Mouse (Mus musculus) limb, embryonic 14.5 days (tissue): ENCODE results near the gene Olfr297. TPM values are rescaled to one million over a fixed set of nuclear protein-coding genes. Genes with fewer than 3 reads are reported as not detected.

Source experiments
- ATAC-seq: fragments of 200-750 bp; cut with Nextera tagmentation; 2 replicates; pipeline ENCODE4 v1.8.0; 2017; ENCODE audit warnings: low read depth, moderate number of reproducible peaks, moderate TSS enrichment; ENCODE audit not compliant: low FRiP score
- DNase-seq: peaks from one replicate; pipeline ENCODE4 v3.0.0-alpha.2; 2015; ENCODE audit warnings: low spot score
- H3K27ac ChIP-seq: fragments of 300-500 bp; sonication (generic); replicated peaks from 2 replicates; pipeline ENCODE4 v1.5.1; 2014; ENCODE audit warnings: low read depth, mild to moderate bottlenecking, low read length, moderate library complexity, mixed read lengths
- H3K27me3 ChIP-seq: fragments of 300-500 bp; sonication (generic); 2 replicates; pipeline ENCODE4 v1.6.1; 2014; ENCODE audit warnings: low read length, mixed read lengths; ENCODE audit not compliant: control insufficient read depth, insufficient read depth
- H3K36me3 ChIP-seq: fragments of 300-500 bp; sonication (generic); 2 replicates; pipeline ENCODE4 v1.6.1; 2014; ENCODE audit warnings: mild to moderate bottlenecking, low read length, moderate library complexity, mixed read lengths; ENCODE audit not compliant: control insufficient read depth, insufficient read depth
- H3K4me1 ChIP-seq: fragments of 300-500 bp; sonication (generic); 2 replicates; pipeline ENCODE4 v1.6.1; 2014; ENCODE audit warnings: antibody characterized with exemption, low read length, mixed read lengths; ENCODE audit not compliant: control insufficient read depth, insufficient read depth
- H3K4me2 ChIP-seq: fragments of 300-500 bp; sonication (generic); replicated peaks from 2 replicates; pipeline ENCODE4 v1.6.1; 2014; ENCODE audit warnings: low read depth, mild to moderate bottlenecking, low read length, moderate library complexity; ENCODE audit not compliant: severe bottlenecking
- H3K4me3 ChIP-seq: fragments of 300-500 bp; sonication (generic); replicated peaks from 2 replicates; pipeline ENCODE4 v1.5.1; 2014; ENCODE audit warnings: low read length
- H3K9ac ChIP-seq: fragments of 300-500 bp; sonication (generic); 2 replicates; pipeline ENCODE4 v1.6.1; 2014; ENCODE audit warnings: mild to moderate bottlenecking, low read depth, low read length, moderate library complexity; ENCODE audit not compliant: severe bottlenecking
- H3K9me3 ChIP-seq: fragments of 300-500 bp; sonication (generic); 2 replicates; pipeline ENCODE4 v1.6.1; 2016; ENCODE audit warnings: low read length; ENCODE audit not compliant: control insufficient read depth
- POLR2A ChIP-seq: fragments of 200-500 bp; IDR thresholded peaks from 2 replicates; pipeline ENCODE4 v1.8.0; 2012; ENCODE audit warnings: inconsistent platforms, mild to moderate bottlenecking, moderate library complexity, borderline replicate concordance; ENCODE audit not compliant: insufficient read depth, insufficient read length; ENCODE audit errors: extremely low read depth
- WGBS: fragments of 180-500 bp; shearing (Covaris S2); extraction: QIAGEN DNeasy Blood & Tissue Kit; methylation state at CpG from one replicate; pipeline ENCODE4 v1.1.7; 2014; 5-methylcytosine and 5-hydroxymethylcytosine counted together
- polyA plus RNA-seq, 2 experiments: library from polyadenylated mRNA; depleted of rRNA in 1 of 2; stranded (reverse) in 1 of 2; unstranded in 1 of 2; fragments of >200 nt; fragmentation: Nextera tagmentation in 1 of 2; extraction: Ambion mirVana in 1 of 2; gene quantifications; 2 replicates each; pipeline versions ENCODE4 v1.2.1 to v1.2.3; 2012 to 2014

The Olfr297 gene
- not detected in 2 replicates for polyA plus RNA-seq (2012; rRNA removed)
- not detected in 2 replicates for polyA plus RNA-seq (2014; fragmentation: Nextera tagmentation; extraction: Ambion mirVana)

GRCm38 (mm10) chr7:86519668-86520067 lies at the start of gene Olfr297:
Gene Olfr297, plus strand, starts transcription at chr7:86519968.
- Histone ChIP-seq H3K9me3 (no peaks in the 10 kb centered on the region), H3K27ac (no peak within 1 kb of the TSS), H3K27me3 (no peaks in the 10 kb centered on the region), H3K4me3 (no peak within 1 kb of the TSS), H3K9ac (no peak within 1 kb of the TSS), H3K4me1 (no peaks in the 10 kb centered on the region), H3K36me3 (no peaks in the 10 kb centered on the region), H3K4me2 (no peak within 1 kb of the TSS)
- ATAC-seq = no peak
- no peak for DNase-seq
- TF ChIP-seq POLR2A = no peak

- WGBS = 82% methylated on average over 1 of the region's 1 CpGs
- no peak for ATAC-seq
- no peaks in the 10 kb centered on the region for H3K4me1 ChIP-seq
Measured at GRCm38 (mm10) chr7:86492384-86492783, 27.4 kb upstream of the Olfr297 start, which contains the start of gene Olfr298. Gene Olfr298, minus strand, starts transcription at chr7:86492484.

More at GRCm38 (mm10) chr7:86492384-86492783, 27.4 kb upstream of the Olfr297 start, which contains the start of gene Olfr298:
- Histone ChIP-seq H3K4me2 (no peak within 1 kb of the TSS), H3K27me3 (no peaks in the 10 kb centered on the region), H3K9me3 (no peaks in the 10 kb centered on the region), H3K36me3 (no peaks in the 10 kb centered on the region), H3K9ac (no peak within 1 kb of the TSS), H3K27ac (no peak within 1 kb of the TSS), H3K4me3 (no peak within 1 kb of the TSS)
- DNase-seq = no peak
- TF ChIP-seq POLR2A = no peak

Other genes starting within 250 kb of the Olfr297 start
- not detected in 2 replicates for gene Olfr310, start 242.8 kb upstream of the Olfr297 start, polyA plus RNA-seq (2012; rRNA removed)
- not detected in 2 replicates for gene Olfr310, start 242.8 kb upstream of the Olfr297 start, polyA plus RNA-seq (2014; fragmentation: Nextera tagmentation; extraction: Ambion mirVana)
- gene Olfr309, start 206.3 kb upstream of the Olfr297 start, polyA plus RNA-seq (2012; rRNA removed) = not detected in 2 replicates
- gene Olfr309, start 206.3 kb upstream of the Olfr297 start, polyA plus RNA-seq (2014; fragmentation: Nextera tagmentation; extraction: Ambion mirVana) = not detected in 2 replicates
- gene Olfr308, start 194.3 kb upstream of the Olfr297 start, polyA plus RNA-seq (2012; rRNA removed) = not detected in 2 replicates
- gene Olfr308, start 194.3 kb upstream of the Olfr297 start, polyA plus RNA-seq (2014; fragmentation: Nextera tagmentation; extraction: Ambion mirVana) = not detected in 2 replicates
- not detected in 2 replicates for gene Olfr307, start 182.4 kb upstream of the Olfr297 start, polyA plus RNA-seq (2012; rRNA removed)
- not detected in 2 replicates for gene Olfr307, start 182.4 kb upstream of the Olfr297 start, polyA plus RNA-seq (2014; fragmentation: Nextera tagmentation; extraction: Ambion mirVana)
- not detected in 2 replicates for gene Olfr305, start 153.0 kb upstream of the Olfr297 start, polyA plus RNA-seq (2012; rRNA removed)
- gene Olfr305, start 153.0 kb upstream of the Olfr297 start, polyA plus RNA-seq (2014; fragmentation: Nextera tagmentation; extraction: Ambion mirVana) = not detected in 2 replicates
- not detected in 2 replicates for gene Olfr304, start 133.3 kb upstream of the Olfr297 start, polyA plus RNA-seq (2012; rRNA removed)
- not detected in 2 replicates for gene Olfr304, start 133.3 kb upstream of the Olfr297 start, polyA plus RNA-seq (2014; fragmentation: Nextera tagmentation; extraction: Ambion mirVana)
- not detected in 2 replicates for gene Olfr303, start 122.2 kb upstream of the Olfr297 start, polyA plus RNA-seq (2012; rRNA removed)
- not detected in 2 replicates for gene Olfr303, start 122.2 kb upstream of the Olfr297 start, polyA plus RNA-seq (2014; fragmentation: Nextera tagmentation; extraction: Ambion mirVana)
- not detected in 2 replicates for gene Olfr301, start 116.1 kb upstream of the Olfr297 start, polyA plus RNA-seq (2012; rRNA removed)
- gene Olfr301, start 116.1 kb upstream of the Olfr297 start, polyA plus RNA-seq (2014; fragmentation: Nextera tagmentation; extraction: Ambion mirVana) = not detected in 2 replicates
- gene Olfr299, start 60.0 kb upstream of the Olfr297 start, polyA plus RNA-seq (2012; rRNA removed) = not detected in 2 replicates
- gene Olfr299, start 60.0 kb upstream of the Olfr297 start, polyA plus RNA-seq (2014; fragmentation: Nextera tagmentation; extraction: Ambion mirVana) = not detected in 2 replicates
- not detected in 2 replicates for gene Olfr298, start 27.5 kb upstream of the Olfr297 start, polyA plus RNA-seq (2012; rRNA removed)
- not detected in 2 replicates for gene Olfr298, start 27.5 kb upstream of the Olfr297 start, polyA plus RNA-seq (2014; fragmentation: Nextera tagmentation; extraction: Ambion mirVana)
- not detected in 2 replicates for gene Olfr295, start 63.9 kb downstream of the Olfr297 start, polyA plus RNA-seq (2012; rRNA removed)
- gene Olfr295, start 63.9 kb downstream of the Olfr297 start, polyA plus RNA-seq (2014; fragmentation: Nextera tagmentation; extraction: Ambion mirVana) = not detected in 2 replicates
- not detected in 2 replicates for gene Olfr294, start 96.7 kb downstream of the Olfr297 start, polyA plus RNA-seq (2012; rRNA removed)
- gene Olfr294, start 96.7 kb downstream of the Olfr297 start, polyA plus RNA-seq (2014; fragmentation: Nextera tagmentation; extraction: Ambion mirVana) = not detected in 2 replicates
- not detected in 2 replicates for gene Olfr293, start 129.1 kb downstream of the Olfr297 start, polyA plus RNA-seq (2012; rRNA removed)
- gene Olfr293, start 129.1 kb downstream of the Olfr297 start, polyA plus RNA-seq (2014; fragmentation: Nextera tagmentation; extraction: Ambion mirVana) = not detected in 2 replicates
- gene Olfr292, start 168.4 kb downstream of the Olfr297 start, polyA plus RNA-seq (2012; rRNA removed) = not detected in 2 replicates
- gene Olfr292, start 168.4 kb downstream of the Olfr297 start, polyA plus RNA-seq (2014; fragmentation: Nextera tagmentation; extraction: Ambion mirVana) = not detected in 2 replicates